ENCODE assay signal across 8 mouse cellular contexts in the genomic region with DNA sequence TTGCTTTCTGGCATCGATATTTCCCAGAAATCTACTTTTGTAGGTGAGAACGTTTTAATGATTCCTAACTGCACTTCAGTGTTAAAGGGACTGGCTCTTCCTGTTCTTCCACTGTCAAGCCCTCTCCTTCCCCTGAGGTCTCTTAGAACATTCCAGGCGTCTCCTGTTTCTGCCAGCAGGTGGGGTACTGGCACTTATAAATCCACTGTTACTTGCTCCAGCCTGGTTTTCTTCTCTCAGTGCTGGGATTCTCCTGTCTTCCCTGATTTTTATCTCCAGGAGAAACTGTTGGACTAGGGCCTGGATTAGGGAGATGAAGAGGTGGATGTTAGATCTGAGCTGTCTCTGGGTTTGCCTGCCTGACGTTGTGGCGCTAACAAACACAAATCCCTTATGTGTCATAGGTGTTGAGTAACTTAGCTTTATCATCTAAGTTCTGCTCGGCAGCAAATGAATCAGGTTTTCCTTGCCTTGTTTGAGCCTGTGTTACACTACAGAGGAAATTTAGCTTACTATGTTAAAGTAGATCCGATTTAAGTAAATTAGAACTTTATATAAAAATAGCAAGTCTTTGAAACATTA. TPM values are rescaled to one million over a fixed set of nuclear protein-coding genes. Genes with fewer than 3 reads are reported as not detected.
DNase-seq lines count a peak whose midpoint lies in the region; ATAC-seq and TF ChIP-seq lines count a peak whose summit lies in the region.
"Had no signal": no experiment of that assay in that cellular context is flagged by ENCODE, and none has a peak within 500 bp of the region (broad histone marks: within the 10 kb centered on the region; RNA-seq: fewer than 3 reads in every experiment).

No protein-coding gene starts in this region.

- no peak overlapping the region for H3K4me3 ChIP-seq in gastrocnemius, adult 2 months
- H3K4me3 ChIP-seq in left cerebral cortex, adult 2 months = no peak overlapping the region
- H3K4me3 ChIP-seq in midbrain, embryonic 13.5 days (replicated peaks) = no peak overlapping the region
- no peak overlapping the region for H3K4me3 ChIP-seq in stomach, embryonic 16.5 days (replicated peaks; ENCODE audit: low read length)
- H3K4me3 ChIP-seq: limb, embryonic 12.5 days had no signal

- intact Hi-C loops in gastrocnemius, adult 2 months (cut with DNase I) = loop anchor here (1.0 to 5.0 kb wide), 2 partner anchors 120 to 125 kb away; no protein-coding TSS in a partner anchor
- intact Hi-C loops in left cerebral cortex, adult 2 months (cut with DNase I) = loop anchor here (2.0 to 5.0 kb wide), 3 partner anchors 124 to 765 kb away; no protein-coding TSS in a partner anchor

- no peak overlapping the region for H3K4me2 ChIP-seq in midbrain, embryonic 13.5 days (replicated peaks)
- 0 out of 2 replicates have a peak overlapping the region, but pooled peaks have one; percentile 19 for H3K4me2 ChIP-seq in stomach, embryonic 16.5 days (ENCODE audit: low read depth, low read length)
- H3K4me2 ChIP-seq: limb, embryonic 12.5 days had no signal

- no peaks in the 10 kb centered on the region for H3K9me3 ChIP-seq in midbrain, embryonic 13.5 days
- no peaks in the 10 kb centered on the region for H3K9me3 ChIP-seq in stomach, embryonic 16.5 days (replicated peaks; ENCODE audit: control insufficient read depth, low read length)
- H3K9me3 ChIP-seq: limb, embryonic 12.5 days had no signal

- DNase-seq in adrenal gland, adult 18-20 months (ENCODE audit: low spot score in 2 of 2) = peak; percentile 53 to 54
- DNase-seq in cerebellum, postnatal 4 days (ENCODE audit: low spot score in 2 of 2) = peak; percentile 59 to 72
- peak; percentile 77 for DNase-seq in gastrocnemius, adult 2 months
- DNase-seq in induced T-regulatory cell, adult 2 months (ENCODE audit: low read depth) = peak; percentile 11
- peak; percentile 72 to 74 for DNase-seq in left cerebral cortex, adult 2 months (ENCODE audit: extremely low spot score in 1 of 2, low spot score in 2 of 2)

- 48% methylated on average over 7 of the region's 7 CpGs for WGBS in midbrain, embryonic 13.5 days
- 34% methylated on average over 7 of the region's 7 CpGs for WGBS in stomach, embryonic 16.5 days

- no peak overlapping the region for H3K9ac ChIP-seq in midbrain, embryonic 13.5 days (replicated peaks)
- no peak overlapping the region for H3K9ac ChIP-seq in stomach, embryonic 16.5 days (ENCODE audit: low read length)
- H3K9ac ChIP-seq: limb, embryonic 12.5 days had no signal

- peak; percentile 85 for TF ChIP-seq CTCF in gastrocnemius, adult 2 months (IDR thresholded peaks at IDR 0.05)
- peak; percentile 82 for TF ChIP-seq CTCF in left cerebral cortex, adult 2 months (IDR thresholded peaks at IDR 0.05)

- no peaks in the 10 kb centered on the region for H3K27me3 ChIP-seq in midbrain, embryonic 13.5 days
- H3K27me3 ChIP-seq in stomach, embryonic 16.5 days (ENCODE audit: control insufficient read depth, insufficient read depth, low read length) = no peaks in the 10 kb centered on the region
- H3K27me3 ChIP-seq: limb, embryonic 12.5 days had no signal

- H3K36me3 ChIP-seq in midbrain, embryonic 13.5 days = no peaks in the 10 kb centered on the region
- H3K36me3 ChIP-seq in stomach, embryonic 16.5 days (ENCODE audit: control insufficient read depth, insufficient read depth, low read length) = no peaks in the 10 kb centered on the region
- H3K36me3 ChIP-seq: limb, embryonic 12.5 days had no signal

- ATAC-seq in midbrain, embryonic 13.5 days = 0 out of 2 replicates have a peak, but pooled peaks have one; percentile 48
- peak; percentile 52; the same call in 1 of the 2 replicates for ATAC-seq in stomach, embryonic 16.5 days (ENCODE audit: insufficient read depth, low FRiP score)

- peaks cover 20% of the 10 kb centered on the region for H3K4me1 ChIP-seq in midbrain, embryonic 13.5 days (replicated peaks)
- peaks cover 7% of the 10 kb centered on the region for H3K4me1 ChIP-seq in stomach, embryonic 16.5 days (ENCODE audit: control insufficient read depth, insufficient read depth, low read length)

- peak overlapping the region; percentile 83 for H3K27ac ChIP-seq in gastrocnemius, adult 2 months
- H3K27ac ChIP-seq in left cerebral cortex, adult 2 months = no peak overlapping the region
- no peak overlapping the region for H3K27ac ChIP-seq in midbrain, embryonic 13.5 days
- no peak overlapping the region for H3K27ac ChIP-seq in stomach, embryonic 16.5 days (ENCODE audit: low read length)
- H3K27ac ChIP-seq: limb, embryonic 12.5 days had no signal

RNA-seq across cellular contexts. Expression of gene Pld1, which starts 44.0 kb away (rescaled TPM):
- total RNA-seq in adrenal gland, adult 18-20 months (2021) = 1 to 10 TPM; 5.5 to 6.9 TPM
- 1 to 10 TPM; 4.6 to 6.1 TPM for total RNA-seq in gastrocnemius, adult 2 months (2021)
- total RNA-seq in left cerebral cortex, adult 2 months (2021) = 1 to 10 TPM; 7.4 to 7.5 TPM
- 3.4 and 3.5 TPM in 2 replicates for polyA plus RNA-seq in midbrain, embryonic 13.5 days (2015; fragmentation: Nextera tagmentation; extraction: Ambion mirVana)
- 11.4 TPM in 2 replicates for polyA plus RNA-seq in stomach, embryonic 16.5 days (2015; fragmentation: Nextera tagmentation; extraction: Ambion mirVana)

Comparison
In these comparisons a context has a peak if more than half of its experiments do, and no peak if none do; other contexts are left out.
1. DNase-seq: peak in every context shown above with its lines; median percentile 77 in gastrocnemius, adult 2 months; 73 in left cerebral cortex, adult 2 months; 66 in cerebellum, postnatal 4 days; 54 in adrenal gland, adult 18-20 months; 11 in induced T-regulatory cell, adult 2 months.